Mouse (Mus musculus): Measurements from ENCODE around the gene Vgll4. TPM values are rescaled to one million over a fixed set of nuclear protein-coding genes. Genes with fewer than 3 reads are reported as not detected.

The Vgll4 gene
- polyA plus RNA-seq, 1 experiment from 2014 or later = 14.7 TPM

- no peaks in the 10 kb centered on the region for H3K9me3 ChIP-seq (ENCODE audit: low read length)
- H3K9ac ChIP-seq (replicated peaks) = no peak overlapping the region
- H3K27me3 ChIP-seq (ENCODE audit: insufficient read depth, low read length) = no peaks in the 10 kb centered on the region
- no peak overlapping the region for H3K27ac ChIP-seq (ENCODE audit: low read depth)
- TF ChIP-seq CTCF (IDR thresholded peaks at IDR 0.05; ENCODE audit: low read depth) (peak; percentile 93), EP300 (IDR thresholded peaks at IDR 0.05; ENCODE audit: low read depth) (no peak)
- no peak overlapping the region for H3K4me3 ChIP-seq (ENCODE audit: low read depth, low read length)
- DNase-seq (peak; percentile 81), ATAC-seq (peak; percentile 58; the same call in 1 of the 2 replicates)
- H3K4me1 ChIP-seq (ENCODE audit: insufficient read depth) = 0 out of 2 replicates have a peak, but pooled peaks cover 3% of the 10 kb centered on the region
- 37% methylated on average over 5 of the region's 5 CpGs for WGBS (ENCODE audit: insufficient replicate concordance)
- H3K36me3 ChIP-seq (replicated peaks; ENCODE audit: insufficient read depth, low read length) = peaks cover 8% of the 10 kb centered on the region
- H3K4me2 ChIP-seq (ENCODE audit: low read depth, low read length) = no peak overlapping the region
Measured at GRCm38 (mm10) chr6:115007728-115008127, 37.9 kb upstream of the Vgll4 start.

GRCm38 (mm10) chr6:115006948-115007347 is 37.2 kb upstream of the Vgll4 start:
- no peak overlapping the region for H3K27ac ChIP-seq (ENCODE audit: low read depth)
- WGBS (ENCODE audit: insufficient replicate concordance) = 71% methylated on average over 6 of the region's 6 CpGs
- H3K27me3 ChIP-seq (ENCODE audit: insufficient read depth, low read length) = no peaks in the 10 kb centered on the region
- H3K4me1 ChIP-seq (ENCODE audit: insufficient read depth) = 0 out of 2 replicates have a peak, but pooled peaks cover 3% of the 10 kb centered on the region
- DNase-seq (no peak), ATAC-seq (no peak)
- H3K9ac ChIP-seq (replicated peaks) = no peak overlapping the region
- H3K4me2 ChIP-seq (ENCODE audit: low read depth, low read length) = no peak overlapping the region
- TF ChIP-seq EP300 (IDR thresholded peaks at IDR 0.05; ENCODE audit: low read depth) (no peak), CTCF (IDR thresholded peaks at IDR 0.05; ENCODE audit: low read depth) (no peak)
- H3K36me3 ChIP-seq (replicated peaks; ENCODE audit: insufficient read depth, low read length) = peaks cover 6% of the 10 kb centered on the region
- no peaks in the 10 kb centered on the region for H3K9me3 ChIP-seq (ENCODE audit: low read length)
- no peak overlapping the region for H3K4me3 ChIP-seq (ENCODE audit: low read depth, low read length)

- ATAC-seq (no peak), DNase-seq (no peak)
- 56% methylated on average over 3 of the region's 3 CpGs for WGBS (ENCODE audit: insufficient replicate concordance)
- no peak overlapping the region for H3K27ac ChIP-seq (ENCODE audit: low read depth)
- H3K9ac ChIP-seq (replicated peaks) = no peak overlapping the region
- peaks cover 4% of the 10 kb centered on the region for H3K36me3 ChIP-seq (replicated peaks; ENCODE audit: insufficient read depth, low read length)
- no peak overlapping the region for H3K4me2 ChIP-seq (ENCODE audit: low read depth, low read length)
- H3K9me3 ChIP-seq (ENCODE audit: low read length) = no peaks in the 10 kb centered on the region
- 0 out of 2 replicates have a peak, but pooled peaks cover 3% of the 10 kb centered on the region for H3K4me1 ChIP-seq (ENCODE audit: insufficient read depth)
- H3K27me3 ChIP-seq (ENCODE audit: insufficient read depth, low read length) = no peaks in the 10 kb centered on the region
- TF ChIP-seq CTCF (IDR thresholded peaks at IDR 0.05; ENCODE audit: low read depth) (no peak), EP300 (IDR thresholded peaks at IDR 0.05; ENCODE audit: low read depth) (no peak)
- H3K4me3 ChIP-seq (ENCODE audit: low read depth, low read length) = no peak overlapping the region
Measured at GRCm38 (mm10) chr6:115006065-115006464, 36.3 kb upstream of the Vgll4 start.

GRCm38 (mm10) chr6:115005351-115005890 is 35.6 kb upstream of the Vgll4 start:
- ATAC-seq (no peak), DNase-seq (no peak)
- Histone ChIP-seq H3K9ac (replicated peaks) (no peak overlapping the region), H3K27ac (ENCODE audit: low read depth) (no peak overlapping the region), H3K4me3 (ENCODE audit: low read depth, low read length) (no peak overlapping the region), H3K27me3 (ENCODE audit: insufficient read depth, low read length) (no peaks in the 10 kb centered on the region), H3K4me2 (ENCODE audit: low read depth, low read length) (no peak overlapping the region), H3K9me3 (ENCODE audit: low read length) (no peaks in the 10 kb centered on the region), H3K4me1 (ENCODE audit: insufficient read depth) (0 out of 2 replicates have a peak, but pooled peaks cover 3% of the 10 kb centered on the region), H3K36me3 (replicated peaks; ENCODE audit: insufficient read depth, low read length) (peaks cover 4% of the 10 kb centered on the region)
- WGBS (ENCODE audit: insufficient replicate concordance) = 80% methylated on average over 8 of the region's 8 CpGs
- TF ChIP-seq CTCF (IDR thresholded peaks at IDR 0.05; ENCODE audit: low read depth) (no peak), EP300 (IDR thresholded peaks at IDR 0.05; ENCODE audit: low read depth) (no peak)

- no peak for DNase-seq
- no peak for ATAC-seq
- no peak overlapping the region for H3K4me2 ChIP-seq (ENCODE audit: low read depth, low read length)
- 82% methylated on average over 8 of the region's 8 CpGs for whole genome bisulfite sequencing (ENCODE audit: insufficient replicate concordance)
- H3K9ac ChIP-seq (replicated peaks) = no peak overlapping the region
- H3K27me3 ChIP-seq (ENCODE audit: insufficient read depth, low read length) = no peaks in the 10 kb centered on the region
- H3K9me3 ChIP-seq (ENCODE audit: low read length) = no peaks in the 10 kb centered on the region
- H3K4me3 ChIP-seq (ENCODE audit: low read depth, low read length) = no peak overlapping the region
- H3K4me1 ChIP-seq (ENCODE audit: insufficient read depth) = 0 out of 2 replicates have a peak, but pooled peaks cover 3% of the 10 kb centered on the region
- no peaks in the 10 kb centered on the region; the same call in 1 of the 2 replicates for H3K36me3 ChIP-seq (replicated peaks; ENCODE audit: insufficient read depth, low read length)
- no peak overlapping the region for H3K27ac ChIP-seq (ENCODE audit: low read depth)
- no peak for TF ChIP-seq CTCF (IDR thresholded peaks at IDR 0.05; ENCODE audit: low read depth)
- TF ChIP-seq EP300 (IDR thresholded peaks at IDR 0.05; ENCODE audit: low read depth) = no peak
Measured at GRCm38 (mm10) chr6:115004636-115005035, 34.8 kb upstream of the Vgll4 start.

GRCm38 (mm10) chr6:114998374-114999031 is 28.7 kb upstream of the Vgll4 start:
- DNase-seq (no peak), ATAC-seq (no peak)
- H3K27ac ChIP-seq (ENCODE audit: low read depth) = no peak overlapping the region
- H3K9me3 ChIP-seq (ENCODE audit: low read length) = no peaks in the 10 kb centered on the region
- H3K4me1 ChIP-seq (ENCODE audit: insufficient read depth) = no peaks in the 10 kb centered on the region
- 81% methylated on average over 16 of the region's 16 CpGs for WGBS (ENCODE audit: insufficient replicate concordance)
- TF ChIP-seq EP300 (IDR thresholded peaks at IDR 0.05; ENCODE audit: low read depth) (no peak), CTCF (IDR thresholded peaks at IDR 0.05; ENCODE audit: low read depth) (no peak)
- no peak overlapping the region for H3K4me2 ChIP-seq (ENCODE audit: low read depth, low read length)
- H3K27me3 ChIP-seq (ENCODE audit: insufficient read depth, low read length) = no peaks in the 10 kb centered on the region
- H3K36me3 ChIP-seq (replicated peaks; ENCODE audit: insufficient read depth, low read length) = no peaks in the 10 kb centered on the region
- no peak overlapping the region for H3K9ac ChIP-seq (replicated peaks)
- no peak overlapping the region for H3K4me3 ChIP-seq (ENCODE audit: low read depth, low read length)
